Mouse (Mus musculus) liver, embryonic 16.5 days (tissue): Measurements from ENCODE around the gene Gm21964. TPM values are rescaled to one million over a fixed set of nuclear protein-coding genes. Genes with fewer than 3 reads are reported as not detected.

ENCODE experiments used
- ATAC-seq: fragments of 200-750 bp; cut with Nextera tagmentation; 2 replicates; pipeline ENCODE4 v1.8.0; 2017; ENCODE audit warnings: low read depth, mild to moderate bottlenecking, moderate number of reproducible peaks, moderate library complexity
- H3K27ac ChIP-seq: fragments of 300-500 bp; sonication (generic); 2 replicates; pipeline ENCODE4 v1.5.1; 2014; ENCODE audit warnings: mild to moderate bottlenecking, low read length
- H3K27me3 ChIP-seq: fragments of 300-500 bp; sonication (generic); 2 replicates; pipeline ENCODE4 v1.6.1; 2014; ENCODE audit warnings: low read depth, low read length, mixed read lengths; ENCODE audit not compliant: control insufficient read depth, insufficient read depth
- H3K36me3 ChIP-seq: fragments of 300-500 bp; sonication (generic); 2 replicates; pipeline ENCODE4 v1.6.1; 2014; ENCODE audit warnings: mild to moderate bottlenecking; ENCODE audit not compliant: control insufficient read depth, insufficient read depth
- H3K4me1 ChIP-seq: fragments of 300-500 bp; sonication (generic); 2 replicates; pipeline ENCODE4 v1.6.1; 2014; ENCODE audit warnings: low read depth, low read length, mixed read lengths; ENCODE audit not compliant: control insufficient read depth
- H3K4me2 ChIP-seq: fragments of 300-500 bp; sonication (generic); 2 replicates; pipeline ENCODE4 v1.6.1; 2014; ENCODE audit warnings: low read depth, low read length, mixed read lengths
- H3K4me3 ChIP-seq: fragments of 300-500 bp; sonication (generic); 2 replicates; pipeline ENCODE4 v1.5.1; 2014; ENCODE audit warnings: low read depth, mild to moderate bottlenecking, low read length
- H3K9ac ChIP-seq: fragments of 300-500 bp; sonication (generic); 2 replicates; pipeline ENCODE4 v1.6.1; 2014; ENCODE audit warnings: low read depth, low read length
- H3K9me3 ChIP-seq: fragments of 300-500 bp; sonication (generic); replicated peaks from 2 replicates; pipeline ENCODE4 v1.6.1; 2016; ENCODE audit warnings: low read length; ENCODE audit not compliant: control insufficient read depth
- WGBS: fragments of 180-500 bp; shearing (Covaris S2); extraction: QIAGEN DNeasy Blood & Tissue Kit; methylation state at CpG from one replicate; pipeline ENCODE4 v1.1.7; 2014; ENCODE audit not compliant: insufficient replicate concordance; 5-methylcytosine and 5-hydroxymethylcytosine counted together
- polyA plus RNA-seq: library from polyadenylated mRNA; unstranded; fragments of >200 nt; fragmentation: Nextera tagmentation; extraction: Ambion mirVana; gene quantifications from 2 replicates; pipeline ENCODE4 v1.2.1, GENCODE M21; 2015

Gm21964 gene
- polyA plus RNA-seq, 1 experiment from 2014 or later = not detected

DNA sequence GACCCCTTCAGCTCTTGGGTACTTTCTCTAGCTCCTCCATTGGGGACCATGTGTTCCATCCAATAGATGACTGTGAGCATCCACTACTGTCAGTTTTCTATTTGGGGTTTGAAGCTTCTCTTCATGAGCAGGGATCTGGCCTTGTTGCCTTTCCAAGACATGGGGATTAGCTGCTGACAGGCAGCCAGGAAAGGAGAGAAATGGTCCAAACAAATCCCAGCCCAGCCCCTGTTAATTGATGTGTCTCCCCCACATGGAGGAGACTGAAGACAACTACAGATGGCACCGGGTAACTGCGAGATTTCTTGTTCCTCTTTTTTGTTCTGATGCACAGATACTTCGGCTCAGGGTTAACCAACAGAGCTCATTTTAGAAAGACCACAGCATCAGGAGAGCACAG lies 39.1 kb downstream of the Gm21964 start:
- Histone ChIP-seq H3K4me1 (no peaks in the 10 kb centered on the region), H3K27ac (no peak overlapping the region), H3K9ac (no peak overlapping the region), H3K4me2 (no peak overlapping the region), H3K4me3 (no peak overlapping the region), H3K36me3 (no peaks in the 10 kb centered on the region), H3K9me3 (no peaks in the 10 kb centered on the region), H3K27me3 (no peaks in the 10 kb centered on the region)
- 28% methylated on average over 3 of the region's 3 CpGs for WGBS
- no peak for ATAC-seq

GRCm38 (mm10) chr8:110140770-110141169 lies 39.8 kb downstream of the Gm21964 start:
- 44% methylated on average over 4 of the region's 4 CpGs for WGBS
- Histone ChIP-seq H3K27me3 (no peaks in the 10 kb centered on the region), H3K9ac (no peak overlapping the region), H3K9me3 (no peaks in the 10 kb centered on the region), H3K4me1 (no peaks in the 10 kb centered on the region), H3K4me2 (no peak overlapping the region), H3K36me3 (no peaks in the 10 kb centered on the region), H3K4me3 (no peak overlapping the region), H3K27ac (no peak overlapping the region)
- ATAC-seq = no peak

DNA sequence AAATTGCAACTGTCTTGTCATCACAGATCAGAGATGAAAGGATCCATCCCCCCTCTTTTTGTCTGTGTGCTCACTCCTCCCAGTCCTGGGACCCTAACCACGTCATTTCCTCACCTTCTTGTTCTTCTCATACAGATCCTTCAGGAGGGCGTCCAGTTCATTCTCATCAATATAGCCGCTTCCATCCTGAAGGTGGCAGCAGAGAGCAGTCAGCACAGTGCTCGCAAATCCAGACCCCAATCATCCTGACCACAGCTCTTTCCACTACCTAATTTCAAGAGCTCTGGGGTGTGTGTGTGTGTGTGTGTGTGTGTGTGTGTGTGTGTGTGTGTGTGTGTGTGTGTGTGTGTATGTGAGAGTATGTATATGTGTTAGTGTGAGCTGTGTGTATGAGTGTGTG lies 44.5 kb downstream of the Gm21964 start:
- WGBS = 2% methylated on average over 4 of the region's 4 CpGs
- ATAC-seq = no peak

GRCm38 (mm10) chr8:110152951-110153350 lies 51.9 kb downstream of the Gm21964 start:
- no peaks in the 10 kb centered on the region for H3K4me1 ChIP-seq
- no peaks in the 10 kb centered on the region for H3K9me3 ChIP-seq
- no peak overlapping the region for H3K27ac ChIP-seq
- ATAC-seq = no peak
- H3K36me3 ChIP-seq = no peaks in the 10 kb centered on the region
- H3K4me2 ChIP-seq = no peak overlapping the region
- H3K9ac ChIP-seq = no peak overlapping the region
- 51% methylated on average over 6 of the region's 6 CpGs for WGBS
- H3K27me3 ChIP-seq = no peaks in the 10 kb centered on the region
- no peak overlapping the region for H3K4me3 ChIP-seq

More for the DNA sequence above, 44.5 kb downstream of the Gm21964 start:
- Histone ChIP-seq H3K4me2 (no peak overlapping the region), H3K27ac (no peak overlapping the region), H3K36me3 (no peaks in the 10 kb centered on the region), H3K9me3 (no peaks in the 10 kb centered on the region), H3K4me1 (no peaks in the 10 kb centered on the region), H3K27me3 (no peaks in the 10 kb centered on the region), H3K9ac (no peak overlapping the region), H3K4me3 (no peak overlapping the region)

Other genes starting within 250 kb of the Gm21964 start
- gene Phlpp2, start 232.7 kb upstream of the Gm21964 start, polyA plus RNA-seq = 3.3 and 3.4 TPM in 2 replicates
- gene Marveld3, start 139.0 kb upstream of the Gm21964 start, polyA plus RNA-seq = 0.51 TPM in 1 of 2 replicates, not detected in the other
- 0.35 and 0.45 TPM in 2 replicates for gene Tat, start 110.8 kb upstream of the Gm21964 start, polyA plus RNA-seq
- gene Chst4, start 61.5 kb upstream of the Gm21964 start, polyA plus RNA-seq = 0.09 TPM in 1 of 2 replicates, not detected in the other
- 1.3 and 1.4 TPM in 2 replicates for gene Zfp612, start 21.5 kb upstream of the Gm21964 start, polyA plus RNA-seq
- not detected in 2 replicates for gene Gm17720, start 1.5 kb downstream of the Gm21964 start, polyA plus RNA-seq
- gene Calb2, start 67.0 kb downstream of the Gm21964 start, polyA plus RNA-seq = not detected in 2 replicates
- gene Cmtr2, start 114.5 kb downstream of the Gm21964 start, polyA plus RNA-seq = 2.6 and 2.8 TPM in 2 replicates
- gene Hydin, start 165.8 kb downstream of the Gm21964 start, polyA plus RNA-seq = 0.11 and 0.13 TPM in 2 replicates